Mouse (Mus musculus): Measurements from ENCODE around the gene Emp2.

DNA sequence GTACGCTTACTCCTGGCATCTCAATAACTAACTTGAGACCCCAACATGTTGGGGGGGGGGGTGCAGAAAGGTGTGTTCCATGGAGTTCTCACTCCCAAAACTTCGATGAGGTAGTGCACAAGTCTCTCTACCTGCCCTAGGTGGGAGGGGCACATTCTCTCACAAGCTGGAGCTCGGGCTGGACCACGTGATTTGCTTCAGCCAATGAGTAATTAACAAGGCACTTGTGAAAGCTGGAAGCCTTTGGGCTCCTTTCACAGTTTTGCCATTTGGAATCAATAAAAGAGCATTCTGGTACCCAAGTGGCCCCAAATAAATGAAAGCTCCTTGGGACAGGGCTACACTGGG lies 3.4 kb upstream of the Emp2 start:
- TF ChIP-seq POLR2A (IDR thresholded peaks at IDR 0.05; ENCODE audit: low read depth, low read length) (no peak), CTCF (IDR thresholded peaks at IDR 0.05; ENCODE audit: borderline replicate concordance, insufficient read depth, low read length) (no peak)

All from embryonic fibroblast, embryonic 13.5 days (primary cell).